Mouse (Mus musculus) kidney, embryonic 16.5 days (tissue): ENCODE data around the gene Tpm1. TPM values are rescaled to one million over a fixed set of nuclear protein-coding genes. Genes with fewer than 3 reads are reported as not detected.

Experiments used
- ATAC-seq: fragments of 200-750 bp; cut with Nextera tagmentation; 2 replicates; pipeline ENCODE4 v1.8.0; 2017; ENCODE audit warnings: moderate TSS enrichment; ENCODE audit not compliant: low FRiP score, low TSS enrichment
- H3K27ac ChIP-seq: fragments of 300-500 bp; sonication (generic); 2 replicates; pipeline ENCODE4 v1.5.1; 2014; ENCODE audit warnings: low read length
- H3K27me3 ChIP-seq: fragments of 300-500 bp; sonication (generic); 2 replicates; pipeline ENCODE4 v1.6.1; 2014; ENCODE audit warnings: low read length, control low read depth, mixed read lengths; ENCODE audit not compliant: insufficient read depth
- H3K36me3 ChIP-seq: fragments of 300-500 bp; sonication (generic); 2 replicates; pipeline ENCODE4 v1.6.1; 2014; ENCODE audit warnings: low read length, control low read depth, mixed read lengths; ENCODE audit not compliant: insufficient read depth
- H3K4me1 ChIP-seq: fragments of 300-500 bp; sonication (generic); 2 replicates; pipeline ENCODE4 v1.6.1; 2014; ENCODE audit warnings: low read length, control low read depth, mixed read lengths; ENCODE audit not compliant: insufficient read depth
- H3K4me2 ChIP-seq: fragments of 300-500 bp; sonication (generic); replicated peaks from 2 replicates; pipeline ENCODE4 v1.6.1; 2014; ENCODE audit warnings: low read depth, low read length
- H3K4me3 ChIP-seq: fragments of 300-500 bp; sonication (generic); 2 replicates; pipeline ENCODE4 v1.5.1; 2014; ENCODE audit warnings: mild to moderate bottlenecking, low read length
- H3K9ac ChIP-seq: fragments of 300-500 bp; sonication (generic); replicated peaks from 2 replicates; pipeline ENCODE4 v1.6.1; 2014; ENCODE audit warnings: low read length
- H3K9me3 ChIP-seq: fragments of 300-500 bp; sonication (generic); 2 replicates; pipeline ENCODE4 v1.6.1; 2016; ENCODE audit warnings: low read length, control low read depth
- WGBS: fragments of 180-500 bp; shearing (Covaris S2); extraction: QIAGEN DNeasy Blood & Tissue Kit; methylation state at CpG from one replicate; pipeline ENCODE4 v1.1.7; 2014; 5-methylcytosine and 5-hydroxymethylcytosine counted together
- polyA plus RNA-seq: library from polyadenylated mRNA; unstranded; fragments of >200 nt; fragmentation: Nextera tagmentation; extraction: Ambion mirVana; gene quantifications from 2 replicates; pipeline ENCODE4 v1.2.1, GENCODE M21; 2015

Tpm1 gene
- polyA plus RNA-seq, 1 experiment from 2014 or later, result 635 TPM

DNA sequence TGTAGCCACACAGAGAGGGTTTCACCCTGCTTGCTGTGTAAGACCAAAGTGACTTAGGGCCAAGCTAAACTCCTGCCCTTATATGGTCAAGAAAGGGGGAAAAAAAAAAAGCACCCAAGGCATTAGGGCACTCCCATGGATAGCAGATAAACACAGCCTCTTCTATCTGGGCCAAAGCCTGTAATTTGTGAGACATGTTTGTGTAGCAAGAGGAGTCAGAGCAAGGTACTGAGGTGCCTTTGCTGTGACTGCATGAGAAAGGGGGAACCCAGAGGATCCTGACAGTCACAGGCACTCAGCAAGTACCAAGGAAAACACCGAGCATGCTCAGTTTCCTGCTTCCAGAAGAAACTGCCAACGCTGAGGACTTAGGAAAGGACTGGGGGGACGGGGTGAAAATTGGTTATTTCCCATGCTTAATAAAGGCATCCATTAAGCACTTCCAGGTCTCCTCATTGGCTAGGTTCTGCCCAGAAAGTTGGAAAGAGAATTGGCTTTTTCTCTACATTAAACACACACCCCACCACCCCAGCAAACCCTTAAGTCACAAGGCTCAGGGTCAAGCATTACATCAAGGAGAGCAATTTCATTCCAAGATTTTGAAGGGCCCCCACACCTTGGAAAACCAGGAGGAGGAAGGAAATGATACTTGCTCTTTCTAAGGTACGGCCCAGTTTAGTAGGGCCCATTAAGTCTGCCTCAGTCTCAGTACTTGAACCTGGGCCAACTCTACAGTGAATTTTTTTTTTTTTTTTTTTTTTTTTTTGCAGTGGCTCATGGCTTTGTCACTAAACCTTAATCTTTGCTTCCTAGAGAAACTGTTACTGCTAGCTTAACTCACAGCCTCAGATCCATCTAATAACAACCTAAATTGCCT, 8.0 kb downstream of the Tpm1 start:
- WGBS, result 26% methylated on average over 4 of the region's 4 CpGs
- H3K4me2 ChIP-seq, result peak overlapping the region; percentile 70
- peaks cover 69% of the 10 kb centered on the region for H3K4me1 ChIP-seq
- peak overlapping the region; percentile 77 for H3K27ac ChIP-seq
- peak overlapping the region; percentile 76 for H3K4me3 ChIP-seq
- H3K9ac ChIP-seq, result peak overlapping the region; percentile 53
- H3K36me3 ChIP-seq, result peaks cover 3% of the 10 kb centered on the region
- H3K27me3 ChIP-seq, result no peaks in the 10 kb centered on the region
- ATAC-seq, result no peak
- H3K9me3 ChIP-seq, result no peaks in the 10 kb centered on the region

DNA sequence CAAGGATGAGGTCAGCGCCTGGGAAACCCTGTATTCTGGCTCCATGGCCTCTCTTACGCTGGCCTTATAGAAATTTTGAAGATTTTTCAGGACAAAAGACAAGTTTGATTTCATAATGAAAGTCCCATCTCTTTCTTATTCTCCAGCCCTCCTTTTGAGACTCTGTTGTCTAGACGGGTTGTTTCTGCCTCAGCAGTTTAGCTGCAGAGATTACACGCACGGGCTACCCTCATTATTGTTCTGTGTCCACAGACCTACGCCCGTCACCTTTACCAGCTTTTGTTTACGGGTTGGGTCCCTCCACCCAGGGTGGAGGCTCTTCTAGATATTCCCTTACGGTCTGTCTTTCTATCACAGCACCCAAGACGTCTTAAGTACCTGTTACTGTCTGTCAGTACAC, 9.3 kb downstream of the Tpm1 start:
- Histone ChIP-seq H3K9ac (no peak overlapping the region), H3K4me1 (peaks cover 56% of the 10 kb centered on the region), H3K36me3 (peaks cover 17% of the 10 kb centered on the region), H3K4me3 (no peak overlapping the region), H3K4me2 (no peak overlapping the region; the same call in 1 of the 2 replicates), H3K27ac (no peak overlapping the region), H3K27me3 (no peaks in the 10 kb centered on the region), H3K9me3 (peaks cover 6% of the 10 kb centered on the region)
- WGBS, result 54% methylated on average over 10 of the region's 10 CpGs
- no peak for ATAC-seq

DNA sequence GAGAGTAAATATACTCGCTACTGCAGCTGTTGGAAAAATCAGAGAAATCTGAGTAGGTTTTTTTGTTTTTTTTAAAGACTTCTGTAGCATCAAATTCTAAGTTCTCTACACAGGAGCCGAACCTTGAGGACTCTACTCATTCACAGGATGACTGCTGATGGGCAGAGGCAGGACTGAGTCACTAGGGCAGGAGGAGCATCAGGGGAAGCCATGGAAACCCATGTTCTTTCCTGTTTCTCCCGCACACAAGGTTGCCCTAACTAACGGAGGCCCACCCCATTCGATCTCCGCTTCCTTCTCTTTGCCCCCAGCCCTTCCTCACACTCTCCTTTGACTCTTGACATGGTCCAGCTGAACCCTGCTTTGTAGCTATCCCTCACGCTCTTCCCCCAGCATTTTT, 10.5 kb downstream of the Tpm1 start:
- no peak overlapping the region for H3K27ac ChIP-seq
- 69% methylated on average over 7 of the region's 7 CpGs for WGBS
- peaks cover 47% of the 10 kb centered on the region for H3K4me1 ChIP-seq
- no peak overlapping the region for H3K4me3 ChIP-seq
- H3K36me3 ChIP-seq, result peaks cover 29% of the 10 kb centered on the region
- no peak for ATAC-seq
- H3K4me2 ChIP-seq, result no peak overlapping the region
- no peaks in the 10 kb centered on the region for H3K27me3 ChIP-seq
- H3K9ac ChIP-seq, result no peak overlapping the region
- H3K9me3 ChIP-seq, result peaks cover 10% of the 10 kb centered on the region

DNA sequence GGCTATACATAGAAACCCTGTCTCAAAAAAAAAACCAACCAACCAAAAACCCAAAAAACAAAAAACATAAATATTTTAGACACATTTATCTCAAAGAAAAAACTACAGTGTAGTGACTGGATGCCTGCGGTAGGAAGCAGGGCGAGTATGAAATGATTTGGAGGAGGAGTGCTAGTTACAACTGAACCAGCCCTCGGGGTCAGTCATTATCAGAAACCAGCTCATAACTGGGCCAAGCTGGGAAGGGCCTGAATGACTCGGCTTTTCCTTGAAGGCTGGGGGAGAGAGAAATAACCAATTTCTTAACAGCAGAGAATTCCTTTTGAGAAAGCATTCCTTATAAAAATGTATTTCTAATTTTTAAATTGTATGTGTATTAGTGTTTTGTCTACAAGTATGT, 11.5 kb downstream of the Tpm1 start:
- Histone ChIP-seq H3K4me1 (peaks cover 47% of the 10 kb centered on the region), H3K36me3 (peaks cover 39% of the 10 kb centered on the region)

DNA sequence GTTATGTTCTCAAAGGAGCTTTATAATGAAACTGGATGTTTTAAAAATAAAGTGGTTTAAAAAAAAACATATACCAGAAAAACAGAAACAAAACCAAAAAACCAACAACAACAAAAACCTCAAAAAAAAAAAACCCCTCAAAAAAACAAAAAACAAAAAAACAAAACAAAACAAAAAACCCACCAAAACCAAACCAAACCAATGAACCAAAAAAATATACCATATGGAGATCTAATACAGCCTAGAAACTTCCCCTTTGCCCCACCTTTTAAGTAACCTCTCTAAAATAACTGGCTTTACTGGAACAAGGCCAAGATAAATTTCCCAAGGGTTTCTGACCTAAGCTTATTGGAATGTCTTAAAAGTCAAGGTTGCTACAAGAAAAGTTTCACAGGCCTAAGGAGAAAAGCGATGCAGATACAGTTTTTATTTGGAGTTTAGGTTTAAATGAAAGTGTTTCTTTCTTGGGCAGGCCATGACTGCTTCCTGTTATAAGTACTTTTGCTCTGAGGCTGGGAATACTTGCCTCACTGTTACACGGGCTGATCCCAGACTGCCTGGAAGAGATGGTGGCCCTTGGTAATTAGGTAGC, 12.6 kb downstream of the Tpm1 start:
- Histone ChIP-seq H3K27ac (peak overlapping the region; percentile 67), H3K9me3 (peaks cover 10% of the 10 kb centered on the region), H3K9ac (no peak overlapping the region), H3K27me3 (no peaks in the 10 kb centered on the region), H3K36me3 (peaks cover 49% of the 10 kb centered on the region), H3K4me3 (no peak overlapping the region), H3K4me1 (peaks cover 36% of the 10 kb centered on the region), H3K4me2 (no peak overlapping the region)
- WGBS, result 35% methylated on average over 2 of the region's 2 CpGs
- no peak for ATAC-seq

More for the DNA sequence above, 11.5 kb downstream of the Tpm1 start:
- no peak for ATAC-seq
- H3K27ac ChIP-seq, result no peak overlapping the region
- H3K4me2 ChIP-seq, result no peak overlapping the region
- peaks cover 10% of the 10 kb centered on the region for H3K9me3 ChIP-seq
- H3K27me3 ChIP-seq, result no peaks in the 10 kb centered on the region
- WGBS, result 79% methylated on average over 4 of the region's 4 CpGs
- no peak overlapping the region for H3K4me3 ChIP-seq
- H3K9ac ChIP-seq, result no peak overlapping the region

DNA sequence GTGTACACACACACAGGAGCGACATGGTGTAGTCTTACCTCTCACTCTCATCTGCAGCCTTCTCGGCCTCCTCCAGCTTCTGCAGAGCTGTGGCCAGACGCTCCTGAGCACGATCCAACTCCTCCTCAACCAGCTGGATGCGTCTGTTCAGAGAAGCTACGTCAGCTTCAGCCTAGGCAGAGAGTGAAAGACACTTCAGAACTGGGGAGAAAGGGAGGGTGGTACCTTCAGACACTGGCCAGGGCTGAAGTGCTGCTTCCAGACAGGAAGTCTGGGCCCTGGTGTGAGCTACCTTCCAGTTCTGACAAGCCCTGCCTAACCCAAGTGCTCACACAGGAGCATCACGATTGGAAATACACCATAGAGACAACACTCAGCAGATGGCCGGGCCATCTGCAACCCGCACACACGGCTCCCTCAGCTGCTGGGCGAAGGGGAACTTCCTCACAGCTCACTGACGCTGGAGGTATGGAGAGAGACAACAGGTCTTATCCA, 13.2 kb downstream of the Tpm1 start:
- Histone ChIP-seq H3K9ac (no peak overlapping the region), H3K9me3 (peaks cover 10% of the 10 kb centered on the region), H3K4me3 (no peak overlapping the region), H3K4me2 (no peak overlapping the region), H3K36me3 (peaks cover 50% of the 10 kb centered on the region), H3K27me3 (no peaks in the 10 kb centered on the region), H3K4me1 (peaks cover 30% of the 10 kb centered on the region), H3K27ac (peak overlapping the region; percentile 59; the same call in 1 of the 2 replicates)
- 81% methylated on average over 12 of the region's 12 CpGs for WGBS
- ATAC-seq, result no peak

DNA sequence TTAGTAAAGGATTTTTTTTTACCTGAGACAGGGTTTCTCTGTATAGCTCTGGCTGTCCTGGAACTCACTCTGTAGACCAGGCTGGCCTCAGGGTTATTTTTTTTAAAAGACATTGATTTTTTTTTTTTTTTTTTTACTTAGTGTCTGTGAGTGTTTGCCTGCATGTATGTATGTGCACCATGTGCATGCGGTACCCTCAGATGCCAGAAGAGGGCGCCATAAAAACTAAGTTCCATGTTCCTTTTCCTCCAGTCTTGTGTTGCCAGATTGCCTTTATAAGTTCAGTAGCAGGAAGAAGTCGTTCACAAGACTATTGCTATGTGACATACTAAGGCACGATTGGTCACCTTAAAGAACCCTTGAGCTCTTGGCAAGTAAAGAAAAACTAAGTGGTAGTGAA, 14.5 kb downstream of the Tpm1 start:
- H3K9ac ChIP-seq, result no peak overlapping the region
- no peak for ATAC-seq
- no peak overlapping the region for H3K4me3 ChIP-seq
- H3K4me1 ChIP-seq, result peaks cover 17% of the 10 kb centered on the region
- H3K36me3 ChIP-seq, result peaks cover 63% of the 10 kb centered on the region
- no peaks in the 10 kb centered on the region for H3K27me3 ChIP-seq
- H3K9me3 ChIP-seq, result peaks cover 10% of the 10 kb centered on the region
- H3K27ac ChIP-seq, result no peak overlapping the region
- H3K4me2 ChIP-seq, result no peak overlapping the region
- 93% methylated on average over 4 of the region's 4 CpGs for WGBS

DNA sequence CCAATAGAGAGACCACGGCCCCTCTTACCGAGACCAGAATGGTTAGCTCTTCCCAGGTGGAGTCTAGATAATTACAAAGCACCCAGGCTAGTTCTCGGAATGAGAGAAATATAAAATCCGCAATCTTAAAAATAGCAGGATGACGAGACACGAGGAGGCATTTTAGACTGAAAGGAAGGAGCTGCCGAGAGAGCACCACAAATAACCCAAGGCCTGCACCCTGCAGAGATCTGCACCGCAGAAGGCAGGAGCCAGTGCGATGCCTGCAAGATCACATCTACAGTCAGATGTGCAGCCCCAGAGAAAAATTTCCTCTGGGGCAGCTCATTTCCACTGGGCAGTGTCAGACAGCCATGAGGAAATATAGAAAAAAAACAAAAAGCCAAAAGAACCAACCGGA, 16.2 kb downstream of the Tpm1 start:
- H3K36me3 ChIP-seq, result peaks cover 74% of the 10 kb centered on the region
- H3K9me3 ChIP-seq, result peaks cover 10% of the 10 kb centered on the region
- H3K4me3 ChIP-seq, result no peak overlapping the region
- no peak overlapping the region for H3K27ac ChIP-seq
- no peak for ATAC-seq
- WGBS, result 94% methylated on average over 10 of the region's 10 CpGs
- H3K27me3 ChIP-seq, result no peaks in the 10 kb centered on the region
- no peak overlapping the region for H3K9ac ChIP-seq
- no peak overlapping the region for H3K4me2 ChIP-seq
- H3K4me1 ChIP-seq, result peaks cover 10% of the 10 kb centered on the region

DNA sequence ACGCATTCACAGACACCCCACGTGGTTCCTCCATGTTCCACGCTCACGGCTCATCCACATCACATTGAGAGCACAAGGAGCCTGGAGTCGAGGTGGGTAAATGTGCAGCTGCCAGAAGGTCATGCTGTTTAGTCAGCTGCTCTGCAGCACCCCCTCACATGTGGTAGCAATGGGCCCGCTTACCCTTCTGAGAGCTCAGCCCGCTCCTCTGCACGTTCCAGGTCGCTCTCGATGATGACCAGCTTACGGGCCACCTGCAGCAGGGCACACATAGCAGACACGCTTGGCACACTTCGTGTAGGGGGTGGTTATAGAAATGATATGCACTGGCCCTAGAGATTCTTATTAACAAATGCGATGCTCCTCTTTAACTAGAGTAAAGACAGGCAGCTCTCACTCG, 16.6 kb downstream of the Tpm1 start:
- Histone ChIP-seq H3K4me1 (peaks cover 10% of the 10 kb centered on the region), H3K36me3 (peaks cover 77% of the 10 kb centered on the region), H3K4me3 (no peak overlapping the region), H3K4me2 (no peak overlapping the region), H3K27me3 (no peaks in the 10 kb centered on the region), H3K27ac (no peak overlapping the region), H3K9ac (no peak overlapping the region), H3K9me3 (peaks cover 10% of the 10 kb centered on the region)
- no peak for ATAC-seq
- WGBS, result 93% methylated on average over 15 of the region's 15 CpGs

DNA sequence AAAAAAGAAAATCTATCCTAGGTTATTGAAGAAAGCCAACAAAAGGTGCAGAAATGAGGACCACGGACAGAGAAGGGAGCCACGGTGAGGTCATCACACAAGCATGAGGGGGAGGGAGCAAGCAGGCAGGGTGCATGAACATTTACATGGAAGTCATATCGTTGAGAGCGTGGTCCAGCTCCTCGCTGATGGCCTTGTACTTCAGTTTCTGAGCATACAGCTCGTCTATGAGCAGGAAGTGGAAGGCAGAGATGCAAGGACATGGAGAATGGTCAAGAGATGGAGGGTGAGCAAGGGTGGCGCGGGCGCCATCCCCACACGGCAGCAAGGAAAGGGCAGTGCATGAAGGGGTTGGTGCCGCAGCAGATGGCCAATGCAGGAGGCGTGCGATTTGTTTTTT, 19.7 kb downstream of the Tpm1 start:
- no peaks in the 10 kb centered on the region for H3K9me3 ChIP-seq
- H3K4me2 ChIP-seq, result no peak overlapping the region
- H3K27ac ChIP-seq, result no peak overlapping the region
- peaks cover 77% of the 10 kb centered on the region for H3K36me3 ChIP-seq
- WGBS, result 87% methylated on average over 13 of the region's 13 CpGs
- no peak overlapping the region for H3K9ac ChIP-seq
- no peaks in the 10 kb centered on the region for H3K27me3 ChIP-seq
- no peak overlapping the region for H3K4me3 ChIP-seq
- ATAC-seq, result no peak
- H3K4me1 ChIP-seq, result no peaks in the 10 kb centered on the region
